Mouse (Mus musculus) spleen, postnatal 14 days (tissue): Measurements from ENCODE around the gene Socs2.
A peak's percentile ranks its signal among the peaks of the same experiment; 100 is the strongest.

ENCODE experiments used
- DNase-seq, 2 experiments: peaks; one replicate each; pipeline ENCODE4 v3.0.0; 2021 to 2022; ENCODE audit warnings: low spot score in 2 of 2

Gene Socs2

GRCm38 (mm10) chr10:95420284-95420683 is 3.3 kb upstream of the Socs2 start:
- no peak for DNase-seq

- no peak for DNase-seq
Measured at GRCm38 (mm10) chr10:95419726-95420125, 2.7 kb upstream of the Socs2 start.

DNA sequence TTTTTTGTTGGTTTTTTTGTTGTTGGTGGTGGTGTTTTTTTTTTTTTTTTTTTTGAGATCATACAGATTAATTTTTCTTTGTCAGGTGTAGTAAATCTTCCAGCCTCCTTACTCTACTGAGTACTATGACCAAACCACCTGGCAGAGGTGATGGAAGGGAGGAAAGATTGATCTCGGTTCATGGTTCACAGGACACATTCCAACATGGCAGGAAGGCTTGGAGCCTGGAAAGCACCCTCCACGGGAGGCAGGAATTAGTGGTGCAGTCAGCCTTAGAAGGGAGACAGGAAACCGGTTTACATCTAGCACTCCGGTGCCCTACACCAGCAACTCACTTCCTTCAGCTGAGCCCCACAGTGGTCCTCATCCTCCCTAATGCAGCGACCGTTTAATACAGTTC is 1.7 kb upstream of the Socs2 start:
- no peak for DNase-seq

GRCm38 (mm10) chr10:95417496-95418236 is 686 bp upstream of the Socs2 start:
- DNase-seq = peak; percentile 24 to 55

GRCm38 (mm10) chr10:95416361-95416684 is 657 bp downstream of the Socs2 start:
- no peak for DNase-seq

GRCm38 (mm10) chr10:95415533-95416360 is 1.2 kb downstream of the Socs2 start:
- peak in 1 of 2 experiments; percentile 11 for DNase-seq

DNA sequence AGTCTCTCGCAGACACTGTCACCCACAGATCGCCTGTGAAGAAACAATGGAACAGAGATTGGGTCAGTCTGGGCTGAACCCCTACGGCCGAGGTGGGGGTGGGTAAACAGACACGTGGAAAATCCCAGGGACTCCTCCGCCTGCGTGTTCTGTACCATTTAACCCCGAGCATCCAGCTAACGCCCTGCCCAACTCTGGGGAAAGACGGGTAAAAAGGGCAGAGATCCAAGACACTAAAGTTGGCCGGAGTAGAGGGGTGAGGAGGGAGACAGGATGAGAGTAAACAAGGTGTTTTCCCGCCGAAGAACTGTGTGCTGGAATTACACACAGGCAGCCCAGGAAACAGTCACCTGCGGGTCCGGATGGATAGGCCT is 1.8 kb downstream of the Socs2 start:
- DNase-seq = no peak

- peak in 1 of 2 experiments; percentile 11 for DNase-seq
Measured at GRCm38 (mm10) chr10:95414316-95415158, 2.4 kb downstream of the Socs2 start.

GRCm38 (mm10) chr10:95411139-95411538 is 5.8 kb downstream of the Socs2 start:
- DNase-seq = no peak

GRCm38 (mm10) chr10:95410709-95411108 is 6.3 kb downstream of the Socs2 start:
- DNase-seq = no peak

GRCm38 (mm10) chr10:95410209-95410608 is 6.8 kb downstream of the Socs2 start:
- DNase-seq = no peak

- DNase-seq = no peak
Measured at GRCm38 (mm10) chr10:95409149-95409548, 7.8 kb downstream of the Socs2 start.

DNA sequence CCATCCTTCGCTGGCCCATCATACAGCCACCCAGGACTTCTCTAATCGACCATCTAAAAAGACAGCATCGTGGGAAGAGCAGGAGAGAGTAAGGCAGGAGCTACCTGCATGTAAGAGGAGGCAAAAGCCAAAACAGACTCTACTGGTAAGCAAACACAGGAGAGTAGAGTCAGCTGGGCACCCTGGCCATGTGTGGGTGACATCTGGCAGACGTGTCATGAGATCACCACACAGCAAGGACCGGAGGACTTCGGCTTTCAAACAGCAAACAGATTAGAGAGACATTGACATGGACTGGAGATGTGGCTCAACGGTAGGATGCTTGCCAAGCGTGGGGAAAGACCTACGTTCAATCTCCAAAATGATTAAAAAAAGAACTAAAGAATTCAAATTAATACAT is 8.5 kb downstream of the Socs2 start:
- no peak for DNase-seq

DNA sequence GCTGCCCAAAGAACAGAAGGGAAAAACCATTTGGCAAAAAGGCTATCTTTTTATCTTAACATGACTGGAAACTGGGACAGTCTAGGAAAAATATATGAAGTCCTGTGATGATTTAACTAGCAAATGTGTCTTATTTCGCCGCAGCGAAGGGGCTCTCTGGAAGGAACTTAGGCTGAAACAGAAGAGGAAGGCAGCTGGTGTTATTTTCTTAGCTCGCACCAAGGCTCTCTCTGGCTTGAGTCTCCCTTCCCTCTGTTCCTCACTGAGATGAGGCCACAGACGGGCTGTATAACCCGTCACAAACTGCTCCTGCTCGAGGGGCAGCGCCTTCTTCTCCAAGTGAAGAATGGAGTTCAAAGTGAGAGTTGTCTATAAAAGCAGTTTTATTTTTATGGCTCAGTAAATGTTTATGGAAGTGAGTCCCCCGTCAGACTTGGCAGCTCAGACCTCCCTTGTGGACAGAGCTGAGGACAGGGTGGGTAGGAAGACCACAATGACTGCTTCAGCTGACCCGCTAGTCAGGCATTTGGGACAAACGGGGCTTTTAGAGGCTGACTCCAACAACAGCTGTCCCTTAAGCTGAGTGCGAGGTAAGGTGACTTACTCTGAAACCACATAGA is 9.3 kb downstream of the Socs2 start:
- no peak for DNase-seq

- DNase-seq = no peak
Measured at GRCm38 (mm10) chr10:95404774-95405173, 12.2 kb downstream of the Socs2 start.

DNA sequence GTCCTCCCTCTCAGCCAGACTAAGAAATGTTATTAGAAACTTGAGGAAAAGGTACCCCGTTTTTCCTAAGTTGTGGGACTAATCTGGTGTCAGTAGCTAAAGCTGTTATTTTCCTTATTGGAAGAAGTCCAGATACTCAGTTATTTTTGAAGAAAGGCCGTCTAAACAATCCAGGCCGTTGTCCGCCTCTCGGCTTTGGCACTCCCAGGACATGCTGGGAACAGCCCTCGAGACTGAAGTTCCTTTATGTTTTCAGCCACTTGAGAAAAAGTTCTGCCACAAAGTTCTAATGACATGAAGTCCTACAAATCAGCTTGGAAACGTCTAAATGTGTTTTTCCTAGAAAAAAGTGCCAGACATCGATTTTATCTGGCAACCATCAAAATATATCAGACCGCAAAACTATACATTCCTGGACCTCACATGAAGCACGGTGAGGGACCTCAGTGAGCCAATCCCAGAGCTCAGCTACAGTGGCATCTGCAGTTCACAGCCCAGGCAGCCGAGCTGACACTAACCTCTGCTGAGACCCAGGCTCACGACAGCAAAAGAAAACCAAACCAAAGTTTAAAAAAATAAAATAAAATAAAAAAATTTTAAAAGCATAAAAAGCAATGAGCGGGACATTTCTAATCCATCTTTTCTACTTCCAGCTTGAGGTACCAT is 17.2 kb downstream of the Socs2 start:
- DNase-seq = no peak

- no peak for DNase-seq
Measured at GRCm38 (mm10) chr10:95398489-95398888, 18.5 kb downstream of the Socs2 start.

GRCm38 (mm10) chr10:95397191-95397835 is 19.7 kb downstream of the Socs2 start:
- no peak for DNase-seq

- no peak for DNase-seq
Measured at GRCm38 (mm10) chr10:95396356-95396755, 20.6 kb downstream of the Socs2 start.
